Mouse (Mus musculus): ENCODE results near the gene Thra. TPM values are rescaled to one million over a fixed set of nuclear protein-coding genes. Genes with fewer than 3 reads are reported as not detected.
A peak's percentile ranks its signal among the peaks of the same experiment; 100 is the strongest.

Thra gene
- total and polyA plus RNA-seq, 3 experiments, result 1.1 to 3.9 (median 3.8) TPM

DNA sequence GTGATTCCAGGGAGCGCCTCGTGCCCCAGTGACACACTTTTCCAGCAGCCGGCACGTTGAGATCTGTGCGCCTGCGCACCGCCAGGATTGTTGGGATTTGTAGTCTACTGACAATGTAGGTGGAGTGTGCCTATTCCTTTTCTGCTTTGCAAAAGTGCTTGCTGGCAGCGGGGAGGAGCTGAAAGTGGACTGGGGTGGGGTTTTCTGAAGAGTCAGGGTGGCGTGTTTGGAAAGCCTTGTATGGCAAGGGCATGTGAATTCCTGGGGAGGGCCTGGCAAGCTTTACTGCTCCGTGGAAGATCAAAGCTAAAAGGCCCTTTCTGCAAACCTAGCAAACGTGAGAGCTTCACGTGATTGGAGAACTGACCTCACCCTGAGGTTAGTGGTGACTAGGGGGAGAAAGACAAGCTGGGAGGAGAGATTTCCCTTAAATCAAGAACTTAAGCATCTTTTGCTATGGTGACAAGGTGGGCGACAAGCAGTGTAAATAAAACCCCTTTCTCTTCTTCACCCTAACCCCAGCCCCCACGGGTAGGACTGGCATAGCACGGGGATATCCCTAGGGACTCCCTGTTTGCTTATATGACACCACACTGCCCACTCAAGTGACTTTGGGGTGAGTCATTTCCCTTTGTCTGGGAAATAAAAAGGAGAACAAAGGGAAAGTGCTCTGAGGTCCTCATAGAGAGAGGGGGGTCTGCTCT lies 35.1 kb downstream of the Thra start (continued):
- no peak for TF ChIP-seq CHD1 (IDR thresholded peaks at IDR 0.05; ENCODE audit: low read depth, low read length)
- TF ChIP-seq ZMIZ1 (IDR thresholded peaks at IDR 0.05; ENCODE audit: low read depth, low read length), result no peak
- TF ChIP-seq USF2 (conservative IDR thresholded peaks at IDR 0.05; ENCODE audit: low read depth, low read length), result no peak
- peak; percentile 62 for TF ChIP-seq ETS1 (conservative IDR thresholded peaks at IDR 0.05; ENCODE audit: low read depth, low read length)
- TF ChIP-seq CHD2 (IDR thresholded peaks at IDR 0.05; ENCODE audit: low read length), result peak; percentile 39; the same call in 1 of the 2 replicates
- no peak for TF ChIP-seq RAD21 (IDR thresholded peaks at IDR 0.05; ENCODE audit: low read depth, low read length)
- TF ChIP-seq NELFE (IDR thresholded peaks at IDR 0.05; ENCODE audit: low read depth, low read length), result no peak; the same call in 1 of the 2 replicates
- TF ChIP-seq SMC3 (IDR thresholded peaks at IDR 0.05; ENCODE audit: low read depth, low read length), result no peak
- TF ChIP-seq JUN (IDR thresholded peaks at IDR 0.05; ENCODE audit: insufficient read depth, low read depth, low read length), result no peak
- TF ChIP-seq JUND (conservative IDR thresholded peaks at IDR 0.05; ENCODE audit: low read depth, low read length), result no peak
- TF ChIP-seq ZNF384 (IDR thresholded peaks at IDR 0.05; ENCODE audit: low read depth, low read length), result no peak
- peak; percentile 89 for TF ChIP-seq MYC (IDR thresholded peaks at IDR 0.05; ENCODE audit: low read depth, low read length)
- 0 out of 2 replicates have a peak, but pooled peaks have one; percentile 27 for TF ChIP-seq USF1 (IDR thresholded peaks at IDR 0.05; ENCODE audit: low read depth, low read length)
- peak; percentile 95 for TF ChIP-seq HCFC1 (IDR thresholded peaks at IDR 0.05; ENCODE audit: low read depth, low read length)
- peak; percentile 97 for TF ChIP-seq NRF1 (IDR thresholded peaks at IDR 0.05; ENCODE audit: low read depth, low read length)
- TF ChIP-seq TCF12 (IDR thresholded peaks at IDR 0.05; ENCODE audit: low read depth, low read length), result no peak
- no peak for TF ChIP-seq POLR2A (IDR thresholded peaks at IDR 0.05; ENCODE audit: low read depth, low read length)

DNA sequence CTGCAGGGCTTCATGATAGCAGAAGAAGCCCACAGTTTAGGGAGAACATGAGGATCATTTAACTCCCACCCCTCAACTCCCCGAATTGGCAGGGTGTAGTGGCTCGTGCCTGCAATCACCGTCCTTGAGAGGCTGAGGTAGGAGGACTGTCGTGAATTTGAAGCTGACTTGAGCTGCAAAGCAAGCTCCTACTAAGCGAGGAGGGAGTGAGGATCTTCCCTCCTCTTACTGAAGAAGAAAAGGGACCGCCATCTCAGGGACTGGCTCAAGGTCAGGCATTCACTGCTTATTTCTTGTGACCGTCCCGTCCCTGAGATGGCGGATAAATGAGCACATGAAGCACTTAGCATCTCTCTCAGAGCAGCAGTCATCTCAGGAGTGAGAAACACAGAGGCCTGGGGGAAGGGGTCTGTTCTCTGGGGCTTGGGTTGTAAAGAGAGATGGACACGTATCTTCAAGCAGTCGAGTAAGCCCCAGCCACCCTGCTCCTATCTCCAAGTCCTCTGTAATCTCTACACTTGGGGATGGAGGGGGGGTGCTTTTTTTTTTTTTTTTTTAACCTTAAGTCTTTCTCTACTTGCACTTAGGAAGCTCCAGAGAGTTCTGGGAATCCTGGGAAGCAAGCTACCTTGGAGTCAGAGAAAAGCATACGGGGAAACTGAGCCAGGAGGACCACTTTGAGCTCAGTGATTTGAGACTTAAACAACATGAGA lies 35.8 kb downstream of the Thra start:
- no peak overlapping the region for H3K4me3 ChIP-seq (replicated peaks in 1 of 3; ENCODE audit: low read depth in 2 of 3, low read length in 2 of 3, poor library complexity in 1 of 3)
- no peaks in the 10 kb centered on the region for H3K9me3 ChIP-seq (replicated peaks; ENCODE audit: low read length)
- peaks cover 19% of the 10 kb centered on the region for H3K27me3 ChIP-seq (replicated peaks)
- H3K27ac ChIP-seq (ENCODE audit: insufficient read depth, low read depth), result no peak overlapping the region
- TF ChIP-seq IRF4 (IDR thresholded peaks at IDR 0.05; ENCODE audit: low read depth, low read length), result no peak; the same call in 1 of the 2 replicates
- TF ChIP-seq ZNF384 (IDR thresholded peaks at IDR 0.05; ENCODE audit: low read depth, low read length), result peak; percentile 40
- H3K4me1 ChIP-seq (ENCODE audit: control insufficient read depth in 1 of 2, insufficient read depth in 2 of 2), result peaks cover 27 to 61% of the 10 kb centered on the region in 2 experiments
- dilution Hi-C loops (cut with MboI; ENCODE audit: extremely low pct_ligation_motif_present, extremely low pct_unique_long_range_greater_than_20kb, low sequenced_read_pairs), result no loop called here
- peak overlapping the region; percentile 87 for H3K4me2 ChIP-seq (ENCODE audit: insufficient read depth, low read depth, poor library complexity, severe bottlenecking)
- H3K36me3 ChIP-seq (replicated peaks in 1 of 2; ENCODE audit: control insufficient read depth in 1 of 2, insufficient read depth in 1 of 2, low read length in 1 of 2), result no peaks in the 10 kb centered on the region
- in situ Hi-C loops (cut with MboI; ENCODE audit: low pct_ligation_motif_present, low pct_unique_long_range_greater_than_20kb, low sequenced_read_pairs), result no loop called here
- H3K79me2 ChIP-seq (replicated peaks; ENCODE audit: control insufficient read depth, extremely low read depth, insufficient read depth, poor library complexity, severe bottlenecking), result no peaks in the 10 kb centered on the region
- no peak for DNase-seq (ENCODE audit: extremely low read depth)
- H3K9ac ChIP-seq (ENCODE audit: insufficient read depth, low read depth), result no peak overlapping the region
